Mouse (Mus musculus) small intestine, adult 2 months (tissue): ENCODE measurements around the gene Brf1. TPM values are rescaled to one million over a fixed set of nuclear protein-coding genes. Genes with fewer than 3 reads are reported as not detected.

Experiments
- H3K27ac ChIP-seq: fragments of 200-500 bp; 2 replicates; pipeline ENCODE4 v1.5.1; 2012; ENCODE audit warnings: low read depth, low read length, control low read depth, inconsistent platforms; ENCODE audit not compliant: insufficient read depth
- H3K27me3 ChIP-seq: fragments of 200-500 bp; 2 replicates; pipeline ENCODE4 v1.6.1; 2012; ENCODE audit warnings: mild to moderate bottlenecking, moderate library complexity, low read length, inconsistent platforms; ENCODE audit not compliant: control insufficient read depth, insufficient read depth
- H3K36me3 ChIP-seq: fragments of 200-500 bp; 2 replicates; pipeline ENCODE4 v1.6.1; 2012; ENCODE audit warnings: mild to moderate bottlenecking, low read length, control low read depth, inconsistent platforms; ENCODE audit not compliant: control insufficient read depth, insufficient read depth
- H3K4me1 ChIP-seq: fragments of 200-500 bp; 2 replicates; pipeline ENCODE4 v1.6.1; 2012; ENCODE audit warnings: low read length, inconsistent platforms, mixed read lengths; ENCODE audit not compliant: control insufficient read depth, insufficient read depth, insufficient read length
- H3K4me3 ChIP-seq: fragments of 200-500 bp; 2 replicates; pipeline ENCODE4 v1.5.1; 2012; ENCODE audit warnings: low read depth, mild to moderate bottlenecking, control low read depth, inconsistent platforms, low read length, moderate library complexity
- CTCF ChIP-seq: fragments of 200-500 bp; IDR thresholded peaks from 2 replicates; pipeline ENCODE4 v1.5.1; 2012; ENCODE audit warnings: low read depth, mild to moderate bottlenecking, control low read depth, inconsistent platforms, low read length, moderate library complexity, mixed read lengths; ENCODE audit not compliant: insufficient replicate concordance, insufficient read length; ENCODE audit errors: extremely low read depth
- POLR2A ChIP-seq: fragments of 200-500 bp; IDR thresholded peaks from 2 replicates; pipeline ENCODE4 v1.6.1; 2012; ENCODE audit warnings: low read depth, mild to moderate bottlenecking, control low read depth, inconsistent platforms, low read length, moderate library complexity
- WGBS: fragments of 180-500 bp; shearing (Covaris S2); methylation state at CpG from one replicate; pipeline ENCODE4 v1.1.7; 2018; 5-methylcytosine and 5-hydroxymethylcytosine counted together
- polyA plus RNA-seq: library from polyadenylated mRNA; depleted of rRNA; stranded (reverse); fragments of >200 nt; gene quantifications from 2 replicates; pipeline ENCODE4 v1.2.3, GENCODE M21; 2012

Brf1 gene
- polyA plus RNA-seq, 1 experiment: 95.6 TPM

DNA sequence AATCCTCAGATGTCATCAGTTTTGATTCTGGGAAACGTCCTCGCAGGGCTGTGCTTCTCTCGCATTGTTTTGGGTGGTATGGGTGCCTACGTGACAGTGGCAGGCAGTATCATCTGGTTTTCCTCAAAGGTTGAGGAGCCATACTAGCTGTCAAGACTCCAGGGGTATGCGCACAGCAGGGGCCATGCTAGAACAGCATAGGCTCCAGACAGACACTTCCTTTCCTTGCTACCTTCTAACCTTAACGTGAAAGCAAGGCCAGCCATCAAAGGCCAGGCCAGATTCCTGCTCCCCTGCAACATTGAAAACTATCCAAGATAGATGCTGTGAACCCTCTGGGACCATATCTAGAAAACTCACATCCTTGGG, 49.8 kb downstream of the Brf1 start:
- TF ChIP-seq POLR2A: no peak
- no peak for TF ChIP-seq CTCF
- peak overlapping the region; percentile 67 for H3K4me3 ChIP-seq
- no peaks in the 10 kb centered on the region for H3K36me3 ChIP-seq
- H3K27ac ChIP-seq: no peak overlapping the region
- 0 out of 2 replicates have a peak, but pooled peaks cover 6% of the 10 kb centered on the region for H3K27me3 ChIP-seq
- H3K4me1 ChIP-seq: peaks cover 28% of the 10 kb centered on the region
- WGBS: 12% methylated on average over 6 of the region's 6 CpGs

DNA sequence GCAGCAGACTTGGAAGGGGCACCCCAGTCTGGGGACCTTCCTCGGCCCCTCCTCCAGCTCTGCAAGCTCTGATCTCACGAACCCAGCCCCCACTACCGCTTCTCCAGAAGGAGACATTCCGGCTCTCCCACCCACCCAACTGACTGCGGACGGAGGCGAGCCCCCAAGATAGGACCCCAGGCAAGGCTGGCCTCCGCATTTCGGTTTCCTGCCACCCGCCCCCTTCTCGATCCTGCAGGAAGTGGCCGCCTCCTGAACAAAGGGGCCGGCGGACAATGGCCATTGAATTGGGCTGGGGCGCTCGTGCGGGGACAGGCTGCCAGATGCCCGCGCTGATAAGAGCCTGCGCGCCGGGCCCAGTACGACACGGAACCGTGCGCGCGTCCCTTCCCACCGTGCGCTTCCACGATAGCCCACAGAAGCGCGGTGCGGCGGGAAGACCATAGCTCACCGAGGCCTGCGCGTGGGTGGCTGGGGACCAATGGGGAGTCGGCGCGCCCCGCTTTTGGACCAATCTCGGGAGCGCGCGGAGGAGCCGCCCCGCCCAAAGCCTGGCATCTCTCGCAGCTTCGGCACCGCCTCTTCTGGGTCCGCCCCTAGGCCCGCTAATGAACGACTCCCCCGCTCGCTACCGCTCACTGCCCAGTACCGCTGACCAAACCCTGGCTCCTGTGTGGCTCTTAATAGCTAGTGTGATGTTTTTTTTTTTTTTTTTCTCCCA, 50.3 kb downstream of the Brf1 start:
- peaks cover 26% of the 10 kb centered on the region for H3K4me1 ChIP-seq
- 0 out of 2 replicates have a peak, but pooled peaks cover 6% of the 10 kb centered on the region for H3K27me3 ChIP-seq
- WGBS: under 1% methylated on average over 58 of the region's 58 CpGs
- no peaks in the 10 kb centered on the region for H3K36me3 ChIP-seq
- H3K27ac ChIP-seq: no peak overlapping the region
- no peak for TF ChIP-seq CTCF
- no peak for TF ChIP-seq POLR2A
- H3K4me3 ChIP-seq: peak overlapping the region; percentile 67

DNA sequence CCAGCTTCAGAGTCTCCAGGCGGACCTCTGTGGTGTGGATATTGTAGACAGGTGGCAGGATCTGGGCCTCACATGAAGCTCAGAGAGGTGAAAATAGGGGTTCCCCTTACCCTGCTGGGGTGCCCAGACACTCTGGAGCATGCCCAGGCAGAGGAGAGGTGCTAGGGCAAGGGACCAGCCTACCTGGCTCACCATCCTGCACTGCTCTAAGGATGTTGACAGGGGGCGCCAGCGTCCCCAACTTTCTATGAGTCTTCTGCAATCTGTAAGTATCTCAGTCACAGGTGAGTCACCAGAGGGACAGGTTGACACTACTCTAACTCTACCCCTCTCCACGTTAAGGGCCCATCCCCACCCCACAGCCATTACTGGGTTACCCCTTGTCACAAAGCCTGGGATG, 53.2 kb downstream of the Brf1 start:
- Histone ChIP-seq H3K27me3 (0 out of 2 replicates have a peak, but pooled peaks cover 6% of the 10 kb centered on the region), H3K4me1 (peaks cover 14% of the 10 kb centered on the region), H3K4me3 (no peak overlapping the region), H3K27ac (no peak overlapping the region), H3K36me3 (no peaks in the 10 kb centered on the region)
- 25% methylated on average over 4 of the region's 4 CpGs for WGBS
- TF ChIP-seq POLR2A: no peak
- peak; percentile 49; the same call in 1 of the 2 replicates for TF ChIP-seq CTCF

DNA sequence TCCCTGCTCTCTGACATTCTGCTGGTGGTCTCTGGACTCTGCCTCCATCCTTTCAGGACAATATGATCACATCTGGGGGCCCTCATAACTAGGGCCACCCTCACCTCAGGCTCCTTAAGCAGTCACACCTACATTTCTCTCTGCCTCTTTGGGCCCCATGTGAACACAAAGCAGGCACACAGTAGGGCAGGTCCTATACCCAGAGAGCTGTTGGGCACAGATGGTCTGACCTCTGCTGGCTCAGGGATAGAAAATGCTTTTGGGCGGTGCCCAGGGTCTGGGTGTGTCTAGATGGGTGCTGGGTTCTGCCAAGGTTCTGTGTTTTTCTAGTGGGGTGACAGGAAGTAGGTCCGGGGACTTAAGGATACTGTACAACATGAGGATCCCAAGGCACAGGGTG, 56.8 kb downstream of the Brf1 start:
- whole genome bisulfite sequencing: 61% methylated on average over 2 of the region's 2 CpGs
- Histone ChIP-seq H3K27ac (no peak overlapping the region), H3K36me3 (no peaks in the 10 kb centered on the region), H3K4me3 (no peak overlapping the region), H3K4me1 (peaks cover 21% of the 10 kb centered on the region), H3K27me3 (no peaks in the 10 kb centered on the region)
- no peak for TF ChIP-seq CTCF
- no peak for TF ChIP-seq POLR2A

DNA sequence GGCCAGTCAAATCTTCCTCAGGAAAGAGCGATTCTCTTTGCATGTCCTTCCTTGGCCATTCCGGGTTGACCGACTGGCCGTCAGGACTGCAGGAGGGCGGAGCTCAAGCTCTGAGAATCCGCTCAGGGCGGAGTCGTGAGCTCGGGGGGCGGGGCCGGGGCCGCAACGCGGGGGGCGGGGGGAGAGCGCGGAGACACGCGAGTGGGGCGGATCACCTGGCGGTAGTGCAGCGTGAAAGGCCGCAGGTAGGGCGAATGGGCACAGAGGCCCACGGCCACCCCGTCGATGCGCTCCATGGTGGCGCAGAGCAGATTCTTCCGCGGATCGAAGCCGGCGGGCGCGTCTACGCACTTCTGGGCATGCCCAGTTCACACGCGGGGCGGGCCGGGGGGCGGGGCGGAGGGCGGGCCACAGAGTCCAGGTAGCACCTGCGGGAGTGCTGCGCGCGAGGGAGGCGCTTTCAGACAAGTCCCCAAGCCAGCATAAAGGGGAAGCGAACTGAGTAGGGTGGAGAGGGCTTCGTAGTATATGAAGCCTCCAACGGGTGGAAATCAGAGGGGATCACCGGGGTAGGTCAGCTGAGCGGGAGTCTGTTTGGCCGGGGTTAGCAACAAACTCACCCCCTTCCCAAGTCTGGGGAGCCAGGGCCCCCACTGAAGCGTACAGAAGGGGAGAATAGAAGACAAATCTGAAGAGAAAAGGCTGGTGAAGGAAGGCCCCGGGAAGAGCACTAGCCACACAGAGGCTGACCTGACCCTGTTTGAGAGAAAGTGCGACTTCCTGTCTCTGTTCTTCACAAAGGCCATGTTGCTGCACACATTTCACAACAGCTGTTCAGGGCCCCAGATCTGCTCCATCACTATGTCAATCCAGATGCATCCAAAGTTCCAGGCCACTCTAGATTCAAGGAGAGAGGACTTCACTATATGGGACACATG, 58.5 kb downstream of the Brf1 start, which contains the start of gene Nudt14:
Gene Nudt14, minus strand, starts transcription at position 349 of the 938 bp plus-strand sequence.
- Histone ChIP-seq H3K4me3 (peak within 1 kb of the TSS; percentile 89), H3K4me1 (peaks cover 21% of the 10 kb centered on the region), H3K36me3 (peaks cover 2% of the 10 kb centered on the region; the same call in 1 of the 2 replicates), H3K27ac (peak within 1 kb of the TSS; percentile 72), H3K27me3 (no peaks in the 10 kb centered on the region)
- 3% methylated on average over 58 of the region's 58 CpGs for WGBS
- TF ChIP-seq POLR2A: peak; percentile 39; the same call in 1 of the 2 replicates
- TF ChIP-seq CTCF: 0 out of 2 replicates have a peak, but pooled peaks have one; percentile 8

DNA sequence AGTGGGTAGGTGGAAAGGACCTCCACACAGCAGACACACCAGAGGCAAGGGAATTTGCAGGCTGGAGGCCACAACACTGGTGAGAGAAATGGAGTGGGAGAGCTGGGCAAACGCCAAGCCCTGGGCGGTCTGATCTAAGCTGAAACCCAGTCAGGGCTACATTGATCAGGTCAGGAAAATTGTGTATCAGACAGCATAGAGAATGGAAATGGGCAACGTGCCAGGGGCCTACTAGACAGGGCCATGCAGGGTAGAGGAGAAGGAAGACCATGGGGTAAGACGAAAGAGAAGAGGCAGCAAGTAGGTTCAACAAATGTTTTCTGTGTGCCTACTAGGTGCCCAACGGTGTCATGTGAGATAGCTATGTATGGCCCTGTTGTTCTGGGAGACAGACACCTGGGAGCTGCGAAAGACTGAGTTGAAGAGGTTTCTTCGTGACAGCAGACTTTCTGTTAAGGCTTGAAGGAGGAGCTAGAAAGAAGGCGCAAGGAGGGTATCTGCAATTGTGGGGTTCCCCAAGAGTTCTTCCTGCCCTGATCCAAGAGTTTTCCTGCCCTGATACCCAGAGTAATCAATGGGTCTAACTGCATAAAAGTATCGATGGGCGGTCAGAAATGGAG, 59.2 kb downstream of the Brf1 start:
- 24% methylated on average over 10 of the region's 10 CpGs for WGBS
- TF ChIP-seq POLR2A (no peak), CTCF (no peak)
- peak overlapping the region; percentile 89 for H3K4me3 ChIP-seq
- no peaks in the 10 kb centered on the region for H3K27me3 ChIP-seq
- H3K27ac ChIP-seq: peak overlapping the region; percentile 7; the same call in 1 of the 2 replicates
- H3K36me3 ChIP-seq: peaks cover 2% of the 10 kb centered on the region; the same call in 1 of the 2 replicates
- peaks cover 21% of the 10 kb centered on the region for H3K4me1 ChIP-seq
